Mouse (Mus musculus) ovary, postnatal 36 days (tissue): Measurements from ENCODE around the gene Larp6.
A peak's percentile ranks its signal among the peaks of the same experiment; 100 is the strongest.

Experiments used
- DNase-seq: peaks from one replicate; pipeline ENCODE4 v3.0.0; 2022; ENCODE audit warnings: low spot score, mixed read lengths

The Larp6 gene

GRCm38 (mm10) chr9:60712771-60713541 is at the start of gene Larp6:
TSS of gene Larp6 (plus strand) at chr9:60712989.
- DNase-seq, result peak; percentile 48

GRCm38 (mm10) chr9:60664385-60664784 is 48.4 kb upstream of the Larp6 start:
- DNase-seq, result peak; percentile 8

GRCm38 (mm10) chr9:60664866-60665265 is 47.9 kb upstream of the Larp6 start:
- no peak for DNase-seq

GRCm38 (mm10) chr9:60665535-60665934 is 47.3 kb upstream of the Larp6 start:
- DNase-seq, result no peak

- DNase-seq, result no peak
Observed at GRCm38 (mm10) chr9:60668886-60669285, 43.9 kb upstream of the Larp6 start.

- no peak for DNase-seq
Observed at GRCm38 (mm10) chr9:60672568-60672967, 40.2 kb upstream of the Larp6 start.

GRCm38 (mm10) chr9:60674780-60675179 is 38.0 kb upstream of the Larp6 start:
- no peak for DNase-seq

- DNase-seq, result no peak
Observed at GRCm38 (mm10) chr9:60676429-60676828, 36.4 kb upstream of the Larp6 start.

GRCm38 (mm10) chr9:60678913-60679312 is 33.9 kb upstream of the Larp6 start:
- DNase-seq, result no peak

- DNase-seq, result no peak
Observed at GRCm38 (mm10) chr9:60681005-60681404, 31.8 kb upstream of the Larp6 start.

GRCm38 (mm10) chr9:60682753-60683152 is 30.0 kb upstream of the Larp6 start:
- DNase-seq, result no peak

GRCm38 (mm10) chr9:60687415-60687814 is 25.4 kb upstream of the Larp6 start:
- no peak for DNase-seq

- DNase-seq, result peak; percentile 85
Observed at GRCm38 (mm10) chr9:60687891-60688324, 24.9 kb upstream of the Larp6 start, which contains the start of gene Lrrc49. TSS of gene Lrrc49 (minus strand) at chr9:60688158.

GRCm38 (mm10) chr9:60692624-60693023 is 20.2 kb upstream of the Larp6 start:
- DNase-seq, result no peak

GRCm38 (mm10) chr9:60693986-60694385 is 18.8 kb upstream of the Larp6 start:
- DNase-seq, result no peak

- DNase-seq, result no peak
Observed at GRCm38 (mm10) chr9:60696271-60696985, 16.4 kb upstream of the Larp6 start.

GRCm38 (mm10) chr9:60699581-60700231 is 13.1 kb upstream of the Larp6 start:
- DNase-seq, result no peak

- DNase-seq, result no peak
Observed at GRCm38 (mm10) chr9:60707594-60707993, 5.2 kb upstream of the Larp6 start.

GRCm38 (mm10) chr9:60708606-60709005 is 4.2 kb upstream of the Larp6 start:
- no peak for DNase-seq

- DNase-seq, result no peak
Observed at GRCm38 (mm10) chr9:60709721-60710120, 3.1 kb upstream of the Larp6 start.

- DNase-seq, result no peak
Observed at GRCm38 (mm10) chr9:60712011-60712410, 778 bp upstream of the Larp6 start.

- no peak for DNase-seq
Observed at GRCm38 (mm10) chr9:60713616-60714015, 827 bp downstream of the Larp6 start.

- no peak for DNase-seq
Observed at GRCm38 (mm10) chr9:60714191-60714590, 1.4 kb downstream of the Larp6 start.
